Comparison of ENCODE assay signal across 8 mouse cellular contexts in the genomic region with DNA sequence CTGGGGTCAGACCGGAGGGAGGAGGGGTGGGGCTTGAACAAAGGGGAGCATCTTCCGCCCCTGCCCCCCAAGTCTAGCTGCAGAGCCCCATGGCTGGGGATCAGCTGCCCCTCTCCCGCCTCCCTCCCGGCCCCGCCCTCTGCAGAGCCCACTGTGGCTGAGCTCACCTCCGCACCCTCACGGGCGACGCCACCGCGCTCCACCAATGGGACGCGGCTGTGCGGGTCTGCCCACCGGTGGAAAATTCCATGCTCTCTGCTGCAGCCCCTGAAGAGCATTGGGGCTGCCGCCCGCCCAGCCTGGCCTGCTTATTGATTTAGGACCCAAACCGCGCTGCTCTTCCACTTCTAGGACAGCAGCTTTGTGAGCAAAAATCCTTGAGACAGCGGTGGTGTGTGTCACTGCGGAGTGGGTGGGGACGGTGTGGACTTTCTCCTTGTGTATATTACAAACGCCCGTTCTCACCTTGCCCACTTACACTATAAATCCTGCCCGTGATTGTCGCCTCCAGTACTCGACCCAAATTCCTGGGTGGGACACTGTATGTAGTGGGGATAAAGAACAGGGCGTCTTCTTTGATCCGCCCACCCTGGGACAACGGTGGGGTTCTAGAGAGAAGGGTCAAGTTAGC.
DNase-seq lines count a peak whose midpoint lies in the region; ATAC-seq and TF ChIP-seq lines count a peak whose summit lies in the region.

No protein-coding gene starts in this region.

- no peaks in the 10 kb centered on the region for H3K27me3 ChIP-seq in intestine, embryonic 14.5 days (replicated peaks; ENCODE audit: control insufficient read depth, insufficient read depth, low read length)

- TF ChIP-seq CTCF in cortical plate, adult 2 months (IDR thresholded peaks at IDR 0.05; ENCODE audit: extremely low read depth, insufficient read depth, low read length): no peak
- no peak for TF ChIP-seq CTCF in left cerebral cortex, adult 2 months (IDR thresholded peaks at IDR 0.05)

- peak overlapping the region; percentile 53 for H3K9ac ChIP-seq in intestine, embryonic 14.5 days (ENCODE audit: low read length)

- no peaks in the 10 kb centered on the region for H3K9me3 ChIP-seq in intestine, embryonic 14.5 days (ENCODE audit: control insufficient read depth, low read length)

- ATAC-seq in intestine, embryonic 14.5 days (replicated peaks; ENCODE audit: low FRiP score, low TSS enrichment, low read depth): peak; percentile 92
- no peak for ATAC-seq in monocyte, adult 5-6 weeks (replicated peaks; ENCODE audit: insufficient number of reproducible peaks, low FRiP score, low TSS enrichment, poor library complexity, severe bottlenecking)

- H3K4me1 ChIP-seq in cortical plate, adult 2 months (ENCODE audit: control insufficient read depth, insufficient read depth, low read length): peaks cover 9% of the 10 kb centered on the region
- H3K4me1 ChIP-seq in intestine, embryonic 14.5 days (replicated peaks; ENCODE audit: control insufficient read depth, insufficient read depth, low read length): peaks cover 15% of the 10 kb centered on the region; the same call in 1 of the 2 replicates

- peak; percentile 83 for DNase-seq in ZHBTc4 (ENCODE audit: low read depth, low spot score)
- DNase-seq in gastrocnemius, postnatal 10 days: peak; percentile 32
- DNase-seq in intestine, embryonic 14.5 days (ENCODE audit: low spot score): peak; percentile 79
- peak; percentile 73 to 84 for DNase-seq in left cerebral cortex, adult 2 months (ENCODE audit: extremely low spot score in 1 of 2, low spot score in 2 of 2)
- DNase-seq in lung, postnatal 25 days (ENCODE audit: low spot score): peak; percentile 77
- peak; percentile 74 to 77 for DNase-seq in right cerebral cortex, adult 2 months (ENCODE audit: low spot score in 2 of 2)

- H3K27ac ChIP-seq in cortical plate, adult 2 months (ENCODE audit: insufficient read depth, low read length): peak overlapping the region; percentile 61
- H3K27ac ChIP-seq in intestine, embryonic 14.5 days (ENCODE audit: low read depth): peak overlapping the region; percentile 65
- H3K27ac ChIP-seq in left cerebral cortex, adult 2 months: peak overlapping the region; percentile 89

- peak overlapping the region; percentile 71 for H3K4me2 ChIP-seq in intestine, embryonic 14.5 days (ENCODE audit: low read length)

- peak overlapping the region; percentile 23 for H3K4me3 ChIP-seq in cortical plate, adult 2 months (ENCODE audit: insufficient read depth, low read length)
- H3K4me3 ChIP-seq in intestine, embryonic 14.5 days (ENCODE audit: low read depth, low read length): peak overlapping the region; percentile 51
- H3K4me3 ChIP-seq in left cerebral cortex, adult 2 months: peak overlapping the region; percentile 43

- no peaks in the 10 kb centered on the region for H3K36me3 ChIP-seq in intestine, embryonic 14.5 days (ENCODE audit: control insufficient read depth, insufficient read depth, low read length)

- intact Hi-C loops in left cerebral cortex, adult 2 months (cut with DNase I): loop anchor here (5.0 to 10.0 kb wide), 2 partner anchors 101 to 224 kb away; partner anchors contain the start of genes Gm49711, Mrps6 and Slc5a3

- TF ChIP-seq POLR2A in cortical plate, adult 2 months (IDR thresholded peaks at IDR 0.05; ENCODE audit: extremely low read depth, insufficient read depth, low read length): peak; percentile 65

- 2% methylated on average over 29 of the region's 30 CpGs for WGBS in intestine, embryonic 14.5 days

Comparison
In these comparisons a context has a peak if more than half of its experiments do, and no peak if none do; other contexts are left out.
1. DNase-seq: peak in every context shown above with its lines; median percentile 83 in ZHBTc4; 79 in intestine, embryonic 14.5 days; 78 in left cerebral cortex, adult 2 months; 77 in lung, postnatal 25 days; 76 in right cerebral cortex, adult 2 months; 32 in gastrocnemius, postnatal 10 days.